Mouse (Mus musculus): ENCODE results near the gene Zfp422.
"Not testable (repeated sequence)": the region's sequence is repeated elsewhere in the genome, so short reads cannot be mapped to it uniquely, and the experiment has no call there.

Zfp422 gene

DNA sequence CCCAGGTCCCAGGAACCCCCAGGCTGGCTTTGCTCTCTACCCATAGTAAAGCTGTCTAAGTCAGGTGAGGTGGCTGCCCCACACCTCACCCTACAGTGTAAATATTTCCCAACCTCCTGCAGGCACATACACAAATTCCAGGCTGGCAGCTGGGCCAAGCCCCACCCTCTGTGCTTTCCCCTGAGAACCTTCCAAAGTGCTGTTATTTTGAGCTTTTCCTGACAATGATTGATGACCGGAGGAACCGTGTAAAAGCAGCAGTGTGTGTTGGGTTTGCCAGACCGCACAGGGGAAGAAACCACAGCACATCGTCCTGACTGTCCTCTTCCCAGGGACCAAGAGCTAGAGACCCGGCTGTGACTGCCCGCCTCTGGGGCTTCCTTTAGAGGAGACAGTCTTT lies 21.6 kb upstream of the Zfp422 start, which contains the start of gene Depp1:
Gene Depp1 (plus strand): TSS at position 204 of the 400 bp plus-strand sequence.
- no peak for DNase-seq (ENCODE audit: extremely low read depth, low read depth, low spot score)

DNA sequence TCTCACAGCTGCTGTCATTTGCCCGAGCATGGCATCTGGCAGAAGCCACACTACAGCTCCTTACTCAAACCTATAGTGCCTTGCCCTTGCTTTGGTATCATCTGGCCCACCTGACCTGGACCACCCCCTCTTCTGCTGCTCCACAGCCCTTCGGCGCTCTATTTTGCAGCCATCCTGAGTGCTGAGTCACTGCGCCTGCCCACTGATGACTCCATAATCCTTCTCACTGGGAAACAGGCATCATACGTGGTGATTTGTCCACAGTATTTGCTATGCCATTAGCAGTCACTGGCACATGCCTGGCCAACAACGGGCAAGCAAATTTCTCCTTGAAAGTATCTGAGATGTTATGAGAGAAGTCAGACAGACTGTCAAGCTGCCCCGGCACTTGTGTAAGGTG lies 21.0 kb upstream of the Zfp422 start:
- no peak for DNase-seq (ENCODE audit: extremely low read depth, low read depth, low spot score)

DNA sequence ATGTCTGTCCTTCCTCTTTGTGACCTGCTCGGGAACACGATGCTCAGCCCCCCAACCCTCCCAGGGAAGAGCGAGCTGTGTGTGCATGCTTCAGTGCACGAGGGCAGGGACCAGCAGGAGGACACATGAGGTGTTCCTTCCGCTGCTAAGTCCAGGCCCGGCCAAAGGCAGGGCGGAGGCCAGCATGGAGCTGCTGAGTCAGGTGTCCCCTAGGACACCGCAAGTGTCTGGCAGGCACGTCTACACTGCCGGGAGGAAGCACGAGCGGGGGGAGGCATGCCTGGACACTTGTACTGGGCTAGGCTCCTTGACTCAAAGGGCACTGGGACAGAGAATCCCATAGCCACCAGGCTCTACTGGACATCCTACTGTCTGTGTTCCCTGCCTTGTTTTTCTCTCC lies 19.0 kb upstream of the Zfp422 start:
- no peak for DNase-seq (ENCODE audit: extremely low read depth, low read depth, low spot score)

DNA sequence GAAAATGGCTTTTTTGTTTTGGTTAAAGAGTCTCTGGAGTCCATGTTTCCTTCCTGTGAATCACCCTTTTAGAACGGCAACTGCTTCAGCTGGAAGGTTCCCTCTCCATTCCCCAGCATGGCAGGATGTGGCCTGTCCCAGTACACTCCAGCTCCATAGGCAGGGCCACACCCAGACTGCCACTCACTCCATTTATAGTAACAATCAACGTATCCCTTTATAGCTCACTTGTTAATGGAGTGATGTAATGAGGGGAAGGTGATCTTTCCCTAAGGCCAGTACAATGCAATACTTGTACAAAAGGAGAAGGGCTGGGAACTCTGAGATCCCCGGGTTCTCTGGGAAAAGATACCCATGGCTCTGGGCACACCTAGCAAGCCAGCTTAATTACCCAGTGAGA lies 15.5 kb upstream of the Zfp422 start:
- DNase-seq (ENCODE audit: extremely low read depth, low read depth, low spot score): no peak

DNA sequence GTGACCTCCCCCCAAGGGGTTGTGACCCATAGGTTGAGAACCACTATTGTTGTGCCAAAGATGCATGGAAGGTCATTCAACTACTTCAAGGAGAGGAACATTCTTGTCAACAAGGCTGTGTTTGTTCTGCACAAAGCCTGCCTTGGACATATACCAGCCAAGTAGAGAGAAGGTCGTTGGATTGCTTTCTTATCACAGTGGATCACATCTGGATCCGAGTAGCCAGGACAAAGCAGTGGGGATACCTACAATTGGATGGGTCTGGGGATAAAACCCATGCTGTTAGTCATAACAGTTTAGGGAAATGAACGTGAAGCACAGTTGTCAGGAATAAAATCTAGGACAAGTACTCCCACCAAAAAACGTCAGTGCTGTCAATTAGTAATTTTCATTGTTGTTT lies 15.1 kb upstream of the Zfp422 start:
- no peak for DNase-seq (ENCODE audit: extremely low read depth, low read depth, low spot score)

DNA sequence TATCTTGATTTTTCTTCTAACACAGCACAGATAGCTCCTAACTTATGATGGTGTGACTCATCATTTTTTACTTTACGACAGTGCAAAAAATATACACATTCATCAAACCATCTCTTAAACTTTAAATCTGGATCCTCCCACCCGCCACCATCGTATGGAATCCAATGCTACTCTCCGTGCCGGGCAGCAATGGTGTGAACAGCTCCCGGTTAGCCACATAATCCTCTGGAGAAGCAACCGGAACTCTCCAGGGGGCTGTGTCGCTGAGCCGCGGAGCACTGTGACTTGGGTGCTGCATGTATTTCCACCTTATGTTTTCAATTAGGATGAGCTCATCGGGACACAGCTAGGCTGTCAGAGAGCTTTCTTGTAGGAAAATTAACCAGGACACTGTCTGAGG lies 14.1 kb upstream of the Zfp422 start:
- no peak for DNase-seq (ENCODE audit: extremely low read depth, low read depth, low spot score)

DNA sequence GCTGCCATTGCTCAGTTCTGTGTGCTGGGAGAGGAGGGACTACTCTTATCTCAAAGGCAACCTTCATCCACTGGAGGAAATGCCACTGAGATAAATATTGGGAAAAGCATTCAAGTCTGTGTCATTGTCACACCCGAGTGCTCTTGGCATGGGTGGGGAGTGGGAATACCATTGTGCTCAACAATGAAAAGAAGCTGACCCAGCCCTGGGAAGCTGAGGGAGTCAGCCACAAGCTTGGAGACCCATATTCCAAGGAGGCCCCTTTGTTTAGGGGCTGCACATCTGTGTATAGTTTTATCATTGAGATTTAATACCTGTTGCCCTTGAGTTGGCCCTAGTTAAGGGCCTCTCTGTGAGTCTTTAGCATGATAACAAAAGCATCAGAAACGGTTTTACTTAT lies 10.9 kb upstream of the Zfp422 start:
- no peak for DNase-seq (ENCODE audit: extremely low read depth, low read depth, low spot score)

DNA sequence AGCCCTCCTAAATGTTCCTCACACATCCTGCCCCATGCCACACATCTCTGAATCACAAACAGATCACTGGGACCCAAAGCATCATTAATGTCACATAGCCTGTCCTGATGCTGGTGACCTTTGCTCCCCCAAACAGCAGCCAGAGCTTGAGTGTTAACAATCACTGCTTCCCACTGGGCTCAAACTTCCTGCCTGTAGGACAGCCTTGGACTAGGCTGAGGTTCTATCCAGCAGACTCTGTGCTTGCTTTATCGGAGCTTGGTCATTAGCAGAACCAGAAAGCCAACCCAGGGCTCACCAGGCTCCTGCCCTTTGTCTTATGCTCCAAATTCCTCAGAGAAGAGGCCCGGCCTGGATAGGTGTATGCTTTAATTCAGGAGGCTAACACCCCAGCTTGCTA lies 10.1 kb upstream of the Zfp422 start:
- no peak for DNase-seq (ENCODE audit: extremely low read depth, low read depth, low spot score)

DNA sequence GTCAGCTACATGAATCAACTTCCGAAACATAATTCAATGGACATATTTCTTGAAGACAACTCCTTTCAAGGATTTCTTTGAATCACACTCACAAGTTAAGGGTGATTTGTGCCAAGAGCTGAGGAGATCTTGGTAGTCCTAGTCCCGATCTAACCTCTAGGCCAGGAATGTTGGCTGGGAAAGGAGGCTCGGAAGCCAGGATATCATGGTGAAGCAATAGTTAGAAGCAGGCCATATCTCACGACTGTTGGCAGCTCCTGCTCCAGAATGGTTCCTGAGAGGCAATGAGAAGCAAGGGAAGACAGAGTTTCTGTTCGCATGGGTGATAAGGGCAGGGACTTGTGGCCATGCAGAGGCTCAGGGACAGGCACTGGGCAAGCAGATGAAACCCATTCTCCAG lies 8.7 kb upstream of the Zfp422 start:
- no peak for DNase-seq (ENCODE audit: extremely low read depth, low read depth, low spot score)

DNA sequence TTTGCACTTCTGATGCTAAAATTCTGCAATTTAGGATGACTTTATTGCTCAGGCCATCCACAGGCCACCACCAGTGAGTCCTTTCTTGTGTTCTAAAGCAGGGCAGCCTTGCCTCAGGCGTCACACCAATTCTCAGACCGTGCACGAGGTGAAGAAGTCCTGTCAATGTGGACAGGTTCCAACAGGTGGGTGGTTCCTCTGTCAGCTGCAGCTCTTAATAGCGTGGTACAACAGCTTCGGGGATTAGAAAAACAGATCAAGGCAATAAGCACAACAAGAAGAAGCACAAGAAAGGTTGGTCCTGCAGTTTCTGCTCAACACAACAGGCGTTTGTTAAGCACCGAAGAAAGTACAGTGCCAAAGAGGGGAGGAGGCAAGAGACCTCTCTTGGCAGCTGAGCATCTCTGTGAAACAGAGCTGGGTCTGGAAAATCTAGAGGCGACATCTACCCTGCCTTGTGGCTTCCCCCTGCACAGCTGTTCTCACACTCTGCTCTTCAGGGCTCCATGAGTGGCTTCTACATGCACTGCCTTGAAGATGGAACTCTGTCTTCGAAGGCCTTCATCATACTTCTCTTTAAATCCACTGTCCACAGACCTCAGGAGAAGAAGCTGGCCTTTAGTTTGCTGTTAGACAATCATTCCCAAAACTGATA lies 7.9 kb upstream of the Zfp422 start:
- DNase-seq (ENCODE audit: extremely low read depth, low read depth, low spot score): no peak

DNA sequence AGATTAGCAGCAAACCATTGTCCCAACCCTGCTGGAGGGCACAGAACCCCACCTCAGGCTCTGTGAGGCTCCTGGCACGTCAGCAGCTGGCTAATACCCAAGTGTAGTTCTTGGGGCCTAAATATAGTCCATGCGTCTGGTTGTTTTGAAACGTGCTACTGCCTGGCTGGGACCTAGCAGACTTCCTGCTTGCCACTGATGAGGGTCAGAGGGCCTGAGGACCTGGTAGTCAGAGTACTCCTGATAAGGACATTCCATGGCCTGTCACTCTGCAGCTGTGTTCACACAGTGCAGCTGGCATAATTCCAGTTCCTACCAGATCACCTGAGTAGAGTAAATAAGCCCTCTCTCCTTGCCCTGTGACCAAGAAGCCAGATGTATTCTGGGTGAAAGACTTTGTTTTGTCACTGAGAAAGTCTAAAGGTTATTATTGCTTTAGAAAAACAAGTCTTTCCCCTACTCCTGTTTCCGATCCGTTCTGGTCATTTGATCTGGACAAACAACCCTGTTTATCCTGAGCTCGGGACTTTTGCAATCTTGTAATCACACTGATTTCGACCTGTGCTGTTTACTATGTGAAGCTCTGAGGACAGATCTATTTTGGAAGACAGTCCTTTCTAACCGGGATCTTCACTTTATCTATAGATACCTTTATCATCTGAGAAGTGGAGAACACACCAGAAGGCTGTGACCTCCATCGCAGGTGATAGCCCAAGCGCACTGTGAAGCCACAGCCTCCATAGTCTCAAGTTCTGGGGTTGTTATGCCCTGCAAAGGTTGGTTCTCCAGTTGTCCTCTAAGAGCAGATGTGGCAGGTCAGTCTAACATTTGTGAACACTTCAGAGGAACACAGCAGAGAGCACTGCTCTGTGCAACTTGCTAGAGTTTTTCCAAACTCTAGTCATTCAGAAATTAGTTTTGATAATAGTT lies 6.7 kb upstream of the Zfp422 start:
- DNase-seq (ENCODE audit: extremely low read depth, low read depth, low spot score): no peak

DNA sequence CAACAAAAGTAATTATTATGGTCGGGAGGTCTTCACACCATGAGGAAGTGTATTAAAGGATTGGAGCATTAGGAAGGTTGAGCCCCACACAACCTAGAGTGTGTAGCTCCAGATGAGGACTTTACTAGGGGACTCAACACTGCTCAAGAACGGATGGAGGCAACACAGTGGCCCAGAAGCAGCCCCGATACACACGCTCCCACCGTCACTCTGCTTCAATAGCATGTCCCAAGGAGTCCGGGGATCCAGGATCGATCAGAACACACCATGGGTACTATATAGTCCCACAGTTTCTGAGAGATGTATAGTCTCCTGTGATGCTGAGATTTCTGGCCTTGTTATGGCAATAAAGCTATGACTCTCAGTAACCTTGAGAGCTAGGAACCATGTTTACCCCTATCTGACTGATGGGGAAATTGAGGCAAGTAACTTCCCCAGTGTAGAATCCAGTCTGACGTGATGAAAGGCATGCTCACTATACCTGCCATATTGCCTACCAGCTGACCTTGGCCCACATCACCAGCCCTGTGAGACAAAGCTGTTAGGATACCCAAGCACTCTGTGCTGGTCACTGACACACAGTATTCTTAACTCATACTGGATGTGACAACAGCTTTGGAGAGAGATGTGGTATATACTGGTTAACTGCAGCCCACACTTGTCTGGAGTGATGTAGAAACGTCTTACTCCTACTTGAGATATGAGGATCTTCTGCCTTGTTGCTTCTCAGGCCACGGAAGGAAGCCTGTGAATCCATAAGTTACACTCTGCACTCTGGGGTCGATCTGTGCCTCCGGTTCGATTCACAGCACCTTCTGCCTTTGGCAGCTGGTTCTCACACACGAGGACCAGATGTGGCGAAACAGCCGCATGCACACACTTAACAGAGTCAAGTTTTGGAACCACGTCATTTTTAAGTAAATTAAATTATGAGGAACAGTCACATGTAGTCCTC lies 5.2 kb upstream of the Zfp422 start:
- no peak for DNase-seq (ENCODE audit: extremely low read depth, low read depth, low spot score)

DNA sequence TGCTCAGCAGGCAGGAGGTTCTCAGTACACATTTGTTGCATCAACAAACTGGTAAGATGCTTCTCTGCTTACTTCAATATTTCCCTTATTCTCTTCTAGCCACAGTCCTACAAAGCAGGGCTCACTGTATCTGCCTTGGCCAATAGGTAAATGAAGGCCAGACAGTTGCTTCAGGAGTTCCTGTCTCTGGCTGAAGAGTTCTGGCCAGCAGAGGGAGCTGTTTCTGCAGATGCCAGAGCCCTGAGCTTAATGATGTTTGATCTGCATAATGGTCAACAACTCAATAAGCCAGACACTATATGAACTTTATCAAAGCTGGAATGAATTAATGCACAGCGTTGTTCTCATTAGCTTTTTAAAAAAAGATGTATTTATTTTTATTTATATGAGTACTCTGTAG lies 3.3 kb upstream of the Zfp422 start:
- DNase-seq (ENCODE audit: extremely low read depth, low read depth, low spot score): no peak

DNA sequence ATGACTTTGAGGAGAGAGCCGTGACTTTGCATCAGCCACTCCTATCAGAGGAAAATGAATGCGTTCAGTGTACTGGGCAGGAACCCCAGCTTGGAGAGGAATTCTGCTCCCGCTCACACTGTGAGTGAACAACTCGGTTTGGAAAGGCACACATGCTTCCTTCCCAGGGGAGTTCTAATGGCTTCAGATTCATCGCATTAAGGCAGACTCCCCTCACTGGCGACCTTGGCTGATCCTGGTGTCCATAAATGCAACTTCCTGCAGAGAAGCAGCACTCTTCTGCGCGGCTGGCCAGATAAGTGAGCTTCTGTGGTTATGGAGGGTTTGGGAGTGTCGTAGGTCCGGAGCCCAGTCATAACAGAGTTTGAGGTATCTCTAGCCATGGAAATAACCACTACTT lies 967 bp upstream of the Zfp422 start:
- DNase-seq (ENCODE audit: extremely low read depth, low read depth, low spot score): no peak

DNA sequence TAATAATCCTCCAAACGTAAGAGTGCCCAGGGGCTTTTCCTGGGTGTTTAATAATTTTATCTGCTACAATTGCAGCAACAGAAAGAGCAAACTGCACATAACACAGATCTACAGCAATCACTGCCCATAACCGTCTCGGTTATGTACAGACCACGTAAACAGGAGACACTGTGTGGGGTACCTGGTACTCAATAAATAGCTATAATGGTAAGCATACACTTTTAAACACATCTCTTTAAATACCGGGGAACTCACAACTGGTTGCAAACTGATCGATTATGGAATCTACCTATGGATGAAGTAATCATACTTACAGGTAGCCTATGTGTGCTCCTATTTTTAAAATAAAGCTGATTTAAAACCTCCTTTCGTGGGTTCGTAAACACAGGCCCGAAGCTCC lies 704 bp downstream of the Zfp422 start:
- DNase-seq (ENCODE audit: extremely low read depth, low read depth, low spot score): no peak

DNA sequence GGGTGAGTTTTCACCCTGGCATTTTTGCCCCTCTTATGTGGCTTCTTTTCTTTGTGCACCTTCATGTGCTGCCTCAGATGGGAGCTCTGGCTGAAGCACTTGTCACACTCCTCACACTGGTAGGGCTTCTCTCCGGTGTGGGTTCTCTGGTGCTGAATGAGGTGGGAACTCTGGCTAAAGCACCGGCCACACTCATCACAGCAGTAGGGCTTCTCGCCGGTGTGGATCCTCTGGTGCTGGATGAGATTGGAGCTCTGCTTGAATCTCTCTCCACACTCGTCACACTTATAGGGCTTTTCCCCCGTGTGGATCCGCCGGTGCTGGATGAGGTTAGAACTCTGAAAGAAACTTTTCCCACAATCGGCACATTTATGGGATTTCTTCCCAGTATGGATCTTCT lies 2.4 kb downstream of the Zfp422 start:
- not testable (repeated sequence) for DNase-seq (ENCODE audit: extremely low read depth, low read depth, low spot score)

DNA sequence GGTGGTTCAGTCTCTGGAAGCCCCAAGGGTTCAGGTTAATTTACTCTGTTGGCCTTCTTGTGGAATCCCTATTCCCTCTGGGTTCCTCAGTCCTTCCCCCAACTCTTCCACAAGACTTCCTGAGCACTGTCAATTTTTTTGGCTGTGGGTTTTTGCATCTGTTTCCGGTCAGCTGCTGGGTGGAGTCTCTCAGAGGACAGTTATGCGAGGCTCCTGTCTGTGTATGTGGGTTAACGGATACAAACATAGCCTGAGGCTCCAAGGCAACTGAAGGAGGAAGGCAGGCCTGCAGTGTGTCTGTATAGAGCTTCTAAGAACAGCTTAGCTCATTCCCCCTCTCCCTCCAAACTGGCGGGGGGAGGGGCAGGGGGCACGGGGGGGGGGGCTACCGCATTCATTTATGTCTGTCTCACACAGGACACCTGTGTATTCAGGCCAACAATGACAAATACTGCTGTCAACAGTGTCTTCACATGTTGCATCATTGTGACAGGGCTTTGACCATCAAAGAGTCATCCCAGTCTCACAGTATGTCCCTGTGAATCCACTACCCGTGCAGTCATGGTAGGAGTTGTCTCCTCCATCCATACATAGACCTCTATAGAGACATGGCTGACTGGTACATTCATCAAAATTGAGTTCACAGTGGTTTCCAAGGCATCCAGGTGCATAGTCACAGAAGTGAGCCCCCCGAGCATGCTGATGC lies 7.3 kb downstream of the Zfp422 start:
- no peak for DNase-seq (ENCODE audit: extremely low read depth, low read depth, low spot score)

DNA sequence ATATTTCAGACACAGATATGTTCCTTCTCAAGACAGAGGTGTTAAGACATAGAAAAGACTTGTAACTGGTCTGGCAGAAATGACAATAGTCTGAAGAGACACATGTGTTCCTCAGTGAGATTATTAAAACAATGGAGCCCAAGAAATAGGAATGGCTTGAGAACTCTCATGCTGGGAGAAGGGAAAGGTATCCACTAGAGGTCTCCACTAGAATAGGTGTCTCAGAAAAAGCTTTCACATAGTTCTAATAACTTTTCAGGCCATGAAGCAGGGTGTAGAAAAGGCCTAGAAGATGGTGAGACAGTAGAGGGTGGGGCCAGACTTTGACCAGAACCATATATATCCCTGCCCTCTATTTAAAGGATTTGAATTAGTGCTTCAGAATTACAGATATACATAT lies 10.7 kb downstream of the Zfp422 start:
- DNase-seq (ENCODE audit: extremely low read depth, low read depth, low spot score): no peak

DNA sequence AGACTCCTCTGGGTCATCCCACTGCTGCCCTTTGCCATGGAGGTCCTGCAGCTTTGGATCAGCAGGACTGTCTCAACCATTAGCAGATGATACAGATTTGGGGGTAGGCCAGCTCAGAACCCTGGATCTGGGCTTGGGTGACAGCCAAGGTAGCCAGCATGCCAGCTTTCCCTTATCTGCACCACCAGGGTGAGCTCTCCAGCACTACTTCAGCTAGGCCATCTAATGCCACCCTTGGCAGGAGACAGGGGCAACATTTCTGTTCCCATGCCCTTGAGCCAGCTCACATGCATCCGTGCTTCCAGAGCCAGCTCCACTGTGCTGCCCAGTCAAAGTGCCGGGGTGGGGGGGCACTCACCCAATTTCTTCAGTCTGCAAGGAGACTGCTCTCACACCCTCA lies 13.1 kb downstream of the Zfp422 start:
- DNase-seq (ENCODE audit: extremely low read depth, low read depth, low spot score): no peak

DNA sequence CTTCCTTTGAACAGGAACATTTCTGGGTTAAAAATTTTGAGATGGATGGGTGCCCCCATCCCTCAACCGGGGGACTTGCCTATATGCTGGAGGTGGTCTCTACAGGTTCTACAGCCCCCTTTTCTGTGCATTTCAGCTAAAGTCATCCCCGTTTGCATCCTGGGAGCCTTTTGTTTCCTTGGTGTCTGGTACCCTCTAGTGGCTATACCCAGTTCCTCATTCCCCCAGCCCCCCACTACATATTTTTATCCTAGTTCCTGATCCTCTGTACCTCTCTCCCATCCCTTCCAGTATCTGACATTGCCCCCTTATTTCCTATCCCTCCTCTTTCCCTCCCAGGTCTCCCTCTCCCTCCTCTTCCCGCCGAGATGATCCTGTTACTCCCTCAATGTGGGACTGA lies 21.6 kb downstream of the Zfp422 start:
- no peak for DNase-seq (ENCODE audit: extremely low read depth, low read depth, low spot score)

DNA sequence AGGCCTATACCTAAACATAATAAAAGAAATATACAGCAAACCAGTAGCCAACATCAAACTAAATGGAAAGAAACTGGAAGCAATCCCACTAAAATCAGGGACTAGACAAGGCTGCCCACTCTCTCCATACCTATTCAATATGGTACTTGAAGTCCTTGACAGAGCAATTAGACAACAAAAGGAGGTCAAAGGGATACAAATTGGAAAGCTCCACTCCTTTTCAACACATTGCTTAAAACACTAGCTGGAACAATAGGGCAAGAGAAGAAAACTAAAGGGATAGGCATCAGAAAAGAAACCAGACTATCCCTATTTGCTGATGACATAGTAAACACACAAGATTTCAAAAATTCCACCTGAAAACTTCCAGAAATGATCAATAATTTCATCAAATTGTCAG lies 27.8 kb downstream of the Zfp422 start:
- not testable (repeated sequence) for DNase-seq (ENCODE audit: extremely low read depth, low read depth, low spot score)
